In the genomic region with DNA sequence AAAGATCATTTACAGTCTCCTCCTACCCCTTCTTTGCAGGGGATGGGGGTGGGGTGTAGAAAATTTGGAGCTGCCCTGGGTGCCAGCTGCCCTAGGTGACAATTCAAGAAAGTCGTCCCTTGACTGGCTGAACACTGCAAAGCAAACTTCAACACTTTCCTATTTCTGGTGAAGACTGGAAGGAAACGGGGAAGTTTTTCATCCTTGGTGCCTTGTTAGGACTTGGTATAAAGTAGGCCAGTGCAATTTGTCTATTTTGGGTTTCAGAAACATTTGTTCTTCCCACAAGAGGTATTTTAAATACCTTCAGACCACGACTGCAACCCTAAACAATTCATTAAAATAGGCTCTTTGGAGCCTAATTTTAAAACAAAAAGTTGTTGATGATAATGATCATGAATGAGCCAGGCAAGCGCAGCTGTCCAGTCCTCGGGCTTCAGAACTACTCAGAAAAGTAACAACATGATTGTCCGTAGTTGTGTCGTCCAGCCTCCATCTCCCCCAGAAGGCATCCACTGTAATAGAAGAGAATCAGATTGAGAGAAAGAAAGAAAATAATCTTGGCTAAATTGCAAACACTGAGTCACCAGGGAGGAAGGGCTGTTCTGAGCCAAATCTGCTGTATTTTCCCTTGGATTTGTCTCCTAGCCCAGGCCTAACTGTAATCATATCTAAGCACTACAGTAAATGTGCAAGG, we compare ENCODE assay signal across 14 mouse cellular contexts.
A peak's percentile ranks its signal among the peaks of the same experiment; 100 is the strongest.
DNase-seq lines count a peak whose midpoint lies in the region; ATAC-seq and TF ChIP-seq lines count a peak whose summit lies in the region.
"Had no signal": no experiment of that assay in that cellular context is flagged by ENCODE, and none has a peak within 500 bp of the region (broad histone marks: within the 10 kb centered on the region; RNA-seq: fewer than 3 reads in every experiment).

No protein-coding gene starts in this region.

- no peaks in the 10 kb centered on the region for H3K36me3 ChIP-seq in hindbrain, embryonic 10.5 days
- no peaks in the 10 kb centered on the region for H3K36me3 ChIP-seq in hindbrain, embryonic 11.5 days (ENCODE audit: control insufficient read depth, insufficient read depth, low read length)
- H3K36me3 ChIP-seq in limb, embryonic 10.5 days: no peaks in the 10 kb centered on the region
- H3K36me3 ChIP-seq in forebrain, embryonic 13.5 days (ENCODE audit: poor library complexity, severe bottlenecking): no peaks in the 10 kb centered on the region

- intact Hi-C loops in gastrocnemius, adult 2 months (cut with DNase I): no loop called here

- WGBS in hindbrain, embryonic 10.5 days: 82% methylated on average over 7 of the region's 7 CpGs
- 74% methylated on average over 7 of the region's 7 CpGs for WGBS in hindbrain, embryonic 11.5 days
- 55% methylated on average over 7 of the region's 7 CpGs for WGBS in limb, embryonic 10.5 days
- WGBS in forebrain, embryonic 13.5 days: 61% methylated on average over 7 of the region's 7 CpGs

- DNase-seq in hindbrain, embryonic 10.5 days (ENCODE audit: low spot score): no peak
- DNase-seq in hindbrain, embryonic 11.5 days (ENCODE audit: low spot score): no peak
- peak; percentile 22 for DNase-seq in Muller cell, postnatal 12 days (ENCODE audit: inconsistent ontology term)
- DNase-seq in limb, embryonic 10.5 days (ENCODE audit: low spot score): no peak
- no peak for DNase-seq in retina, postnatal 1 day
- DNase-seq in gastrocnemius, adult 2 months: no peak
- DNase-seq: adrenal gland, postnatal 14 days; cerebellum, adult 2 months; kidney, adult 11 months; thymus, adult 2 months had no signal

- peak overlapping the region; percentile 29; the same call in 1 of the 2 replicates for H3K27ac ChIP-seq in hindbrain, embryonic 10.5 days
- no peak overlapping the region for H3K27ac ChIP-seq in hindbrain, embryonic 11.5 days (ENCODE audit: low read depth, low read length)
- 0 out of 2 replicates have a peak overlapping the region, but pooled peaks have one; percentile 13 for H3K27ac ChIP-seq in cortical plate, adult 2 months (ENCODE audit: insufficient read depth, low read length)
- peak overlapping the region; percentile 91 for H3K27ac ChIP-seq in limb, embryonic 10.5 days
- H3K27ac ChIP-seq in forebrain, embryonic 13.5 days: no peak overlapping the region
- no peak overlapping the region for H3K27ac ChIP-seq in gastrocnemius, adult 2 months
- H3K27ac ChIP-seq: liver, embryonic 14.5 days had no signal

- ATAC-seq in hindbrain, embryonic 11.5 days (ENCODE audit: low FRiP score): no peak
- ATAC-seq in forebrain, embryonic 13.5 days: no peak

- H3K9ac ChIP-seq in hindbrain, embryonic 11.5 days (ENCODE audit: low read depth, low read length): no peak overlapping the region
- no peak overlapping the region for H3K9ac ChIP-seq in forebrain, embryonic 13.5 days
- H3K9ac ChIP-seq: liver, embryonic 14.5 days had no signal

- no peaks in the 10 kb centered on the region for H3K9me3 ChIP-seq in hindbrain, embryonic 10.5 days
- no peaks in the 10 kb centered on the region for H3K9me3 ChIP-seq in hindbrain, embryonic 11.5 days (ENCODE audit: control insufficient read depth, low read length)
- H3K9me3 ChIP-seq in limb, embryonic 10.5 days (replicated peaks): no peaks in the 10 kb centered on the region
- H3K9me3 ChIP-seq in forebrain, embryonic 13.5 days (replicated peaks): no peaks in the 10 kb centered on the region

- H3K4me2 ChIP-seq in hindbrain, embryonic 11.5 days (replicated peaks; ENCODE audit: low read depth, low read length): no peak overlapping the region
- H3K4me2 ChIP-seq in forebrain, embryonic 13.5 days: no peak overlapping the region

- no peak overlapping the region for H3K4me3 ChIP-seq in hindbrain, embryonic 10.5 days
- H3K4me3 ChIP-seq in hindbrain, embryonic 11.5 days (ENCODE audit: low read depth, low read length): no peak overlapping the region
- H3K4me3 ChIP-seq in cortical plate, adult 2 months (ENCODE audit: insufficient read depth, low read length): no peak overlapping the region
- H3K4me3 ChIP-seq in limb, embryonic 10.5 days: no peak overlapping the region
- H3K4me3 ChIP-seq in forebrain, embryonic 13.5 days: no peak overlapping the region
- H3K4me3 ChIP-seq in gastrocnemius, adult 2 months: no peak overlapping the region

- H3K4me1 ChIP-seq in hindbrain, embryonic 10.5 days (replicated peaks): peaks cover 8% of the 10 kb centered on the region; the same call in 1 of the 2 replicates
- no peaks in the 10 kb centered on the region for H3K4me1 ChIP-seq in hindbrain, embryonic 11.5 days (replicated peaks; ENCODE audit: control insufficient read depth, insufficient read depth, low read length)
- H3K4me1 ChIP-seq in cortical plate, adult 2 months (ENCODE audit: control insufficient read depth, insufficient read depth, low read length): peaks cover 4% of the 10 kb centered on the region
- H3K4me1 ChIP-seq in limb, embryonic 10.5 days: peaks cover 36% of the 10 kb centered on the region
- H3K4me1 ChIP-seq in forebrain, embryonic 13.5 days: peaks cover 4% of the 10 kb centered on the region; the same call in 1 of the 2 replicates

- H3K27me3 ChIP-seq in hindbrain, embryonic 10.5 days (ENCODE audit: insufficient read depth, poor library complexity, severe bottlenecking): no peaks in the 10 kb centered on the region
- H3K27me3 ChIP-seq in hindbrain, embryonic 11.5 days (ENCODE audit: control insufficient read depth, insufficient read depth, low read length): no peaks in the 10 kb centered on the region
- H3K27me3 ChIP-seq in limb, embryonic 10.5 days (ENCODE audit: low read depth, poor library complexity, severe bottlenecking): no peaks in the 10 kb centered on the region
- no peaks in the 10 kb centered on the region for H3K27me3 ChIP-seq in forebrain, embryonic 13.5 days
- H3K27me3 ChIP-seq: CH12.LX had no signal

- no peak for TF ChIP-seq CTCF in cortical plate, adult 2 months (IDR thresholded peaks at IDR 0.05; ENCODE audit: extremely low read depth, insufficient read depth, low read length)
- no peak for TF ChIP-seq CTCF in gastrocnemius, adult 2 months (IDR thresholded peaks at IDR 0.05)

- TF ChIP-seq POLR2A in cortical plate, adult 2 months (IDR thresholded peaks at IDR 0.05; ENCODE audit: extremely low read depth, insufficient read depth, low read length): no peak

Comparison
In these comparisons a context has a peak if more than half of its experiments do, and no peak if none do; other contexts are left out.
1. H3K27ac ChIP-seq: peak in hindbrain, embryonic 10.5 days (single experiment), cortical plate, adult 2 months (single experiment) and limb, embryonic 10.5 days (single experiment); none in hindbrain, embryonic 11.5 days (single experiment), forebrain, embryonic 13.5 days (single experiment) and gastrocnemius, adult 2 months (single experiment).